In the genomic region with DNA sequence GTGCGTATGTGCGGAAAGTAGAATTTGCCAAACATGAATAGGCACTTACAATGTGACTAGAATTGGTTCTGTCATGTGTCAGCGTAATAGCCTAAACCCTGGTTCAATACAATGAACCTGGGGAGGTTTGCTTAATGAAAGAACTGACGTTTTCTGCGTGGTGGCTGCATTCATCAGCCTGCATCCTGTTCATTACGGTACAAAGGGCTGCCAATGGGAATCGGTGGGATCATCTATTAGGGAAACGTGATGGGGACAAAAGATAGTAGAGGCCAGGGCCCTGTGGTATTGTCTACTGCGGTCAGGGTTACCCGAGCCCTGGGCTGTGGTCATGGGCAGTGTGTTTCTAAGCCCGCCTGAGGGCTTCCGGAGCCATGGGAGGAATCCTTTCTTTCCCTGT, we compare ENCODE assay signal across 20 mouse cellular contexts.
A peak's percentile ranks its signal among the peaks of the same experiment; 100 is the strongest.
DNase-seq lines count a peak whose midpoint lies in the region; ATAC-seq and TF ChIP-seq lines count a peak whose summit lies in the region.
"Had no signal": no experiment of that assay in that cellular context is flagged by ENCODE, and none has a peak within 500 bp of the region (broad histone marks: within the 10 kb centered on the region; RNA-seq: fewer than 3 reads in every experiment).

No protein-coding gene starts in this region.

- no peak overlapping the region for H3K9ac ChIP-seq in hindbrain, postnatal 0 days (replicated peaks; ENCODE audit: low read length)
- H3K9ac ChIP-seq in forebrain, embryonic 14.5 days (ENCODE audit: low read length) = 0 out of 2 replicates have a peak overlapping the region, but pooled peaks have one; percentile 7
- no peak overlapping the region for H3K9ac ChIP-seq in midbrain, embryonic 13.5 days (replicated peaks)
- no peak overlapping the region for H3K9ac ChIP-seq in intestine, postnatal 0 days (ENCODE audit: low read depth, low read length)
- H3K9ac ChIP-seq: heart, embryonic 13.5 days; liver, embryonic 12.5 days; lung, embryonic 15.5 days had no signal

- H3K27ac ChIP-seq in hindbrain, embryonic 10.5 days = peak overlapping the region; percentile 74; the same call in 1 of the 2 replicates
- H3K27ac ChIP-seq in hindbrain, postnatal 0 days = no peak overlapping the region
- no peak overlapping the region for H3K27ac ChIP-seq in embryonic facial prominence, embryonic 10.5 days (replicated peaks)
- no peak overlapping the region for H3K27ac ChIP-seq in forebrain, embryonic 14.5 days (ENCODE audit: low read depth, low read length)
- H3K27ac ChIP-seq in midbrain, embryonic 13.5 days = no peak overlapping the region
- H3K27ac ChIP-seq in intestine, postnatal 0 days (ENCODE audit: low read depth, low read length) = no peak overlapping the region
- H3K27ac ChIP-seq: heart, embryonic 13.5 days; liver, embryonic 12.5 days; lung, embryonic 15.5 days; macrophage had no signal

- peaks cover 39% of the 10 kb centered on the region for H3K4me1 ChIP-seq in hindbrain, embryonic 10.5 days (replicated peaks)
- no peaks in the 10 kb centered on the region for H3K4me1 ChIP-seq in hindbrain, postnatal 0 days (ENCODE audit: insufficient read depth, low read length)
- H3K4me1 ChIP-seq in embryonic facial prominence, embryonic 10.5 days = peaks cover 4% of the 10 kb centered on the region; the same call in 1 of the 2 replicates
- H3K4me1 ChIP-seq in forebrain, embryonic 14.5 days (ENCODE audit: control insufficient read depth, insufficient read depth, low read length) = peaks cover 12% of the 10 kb centered on the region
- peaks cover 16% of the 10 kb centered on the region for H3K4me1 ChIP-seq in midbrain, embryonic 13.5 days (replicated peaks)
- H3K4me1 ChIP-seq in intestine, postnatal 0 days (replicated peaks; ENCODE audit: control insufficient read depth, insufficient read depth, low read length) = peaks cover 3% of the 10 kb centered on the region; the same call in 1 of the 2 replicates
- H3K4me1 ChIP-seq: heart, embryonic 13.5 days; liver, embryonic 12.5 days had no signal

- TF ChIP-seq CTCF in hindbrain, postnatal 0 days (IDR thresholded peaks at IDR 0.05; ENCODE audit: low read depth) = no peak
- TF ChIP-seq CTCF in intestine, postnatal 0 days (IDR thresholded peaks at IDR 0.05; ENCODE audit: low read depth) = no peak

- 0 out of 2 replicates have a peak, but pooled peaks cover under 1% of the 10 kb centered on the region for H3K9me3 ChIP-seq in hindbrain, embryonic 10.5 days
- H3K9me3 ChIP-seq in hindbrain, postnatal 0 days (ENCODE audit: low read length) = no peaks in the 10 kb centered on the region
- H3K9me3 ChIP-seq in embryonic facial prominence, embryonic 10.5 days = no peaks in the 10 kb centered on the region
- no peaks in the 10 kb centered on the region for H3K9me3 ChIP-seq in forebrain, embryonic 14.5 days (replicated peaks; ENCODE audit: control insufficient read depth, low read length)
- H3K9me3 ChIP-seq in midbrain, embryonic 13.5 days = no peaks in the 10 kb centered on the region
- H3K9me3 ChIP-seq in intestine, postnatal 0 days (ENCODE audit: control insufficient read depth) = no peaks in the 10 kb centered on the region
- H3K9me3 ChIP-seq: heart, embryonic 13.5 days; liver, embryonic 12.5 days; lung, embryonic 15.5 days had no signal

- peak; percentile 57 for DNase-seq in hindbrain, embryonic 10.5 days (ENCODE audit: low spot score)
- DNase-seq in hindbrain, postnatal 0 days (ENCODE audit: low spot score) = no peak
- DNase-seq in embryonic facial prominence, embryonic 10.5 days (ENCODE audit: low spot score) = peak; percentile 43
- peak; percentile 73 for DNase-seq in forebrain, embryonic 14.5 days (ENCODE audit: low spot score)
- no peak for DNase-seq in adipocyte (ENCODE audit: low spot score)
- DNase-seq: adrenal gland, adult 8-10 months; cerebellum, adult 18-20 months; heart, postnatal 4 days; layer of hippocampus, postnatal 36 days had no signal

- no peaks in the 10 kb centered on the region for H3K36me3 ChIP-seq in hindbrain, embryonic 10.5 days
- no peaks in the 10 kb centered on the region for H3K36me3 ChIP-seq in hindbrain, postnatal 0 days (ENCODE audit: insufficient read depth, low read length)
- H3K36me3 ChIP-seq in embryonic facial prominence, embryonic 10.5 days (replicated peaks) = no peaks in the 10 kb centered on the region
- H3K36me3 ChIP-seq in forebrain, embryonic 14.5 days (ENCODE audit: control insufficient read depth, insufficient read depth, low read length) = no peaks in the 10 kb centered on the region
- no peaks in the 10 kb centered on the region for H3K36me3 ChIP-seq in midbrain, embryonic 13.5 days
- H3K36me3 ChIP-seq in intestine, postnatal 0 days (ENCODE audit: control insufficient read depth, insufficient read depth) = no peaks in the 10 kb centered on the region
- H3K36me3 ChIP-seq: G1E; heart, embryonic 13.5 days; liver, embryonic 12.5 days; lung, embryonic 15.5 days had no signal

- H3K27me3 ChIP-seq in hindbrain, embryonic 10.5 days (ENCODE audit: insufficient read depth, poor library complexity, severe bottlenecking) = peaks cover 42% of the 10 kb centered on the region
- H3K27me3 ChIP-seq in hindbrain, postnatal 0 days (ENCODE audit: insufficient read depth, low read length) = no peaks in the 10 kb centered on the region
- 0 out of 2 replicates have a peak, but pooled peaks cover 10% of the 10 kb centered on the region for H3K27me3 ChIP-seq in embryonic facial prominence, embryonic 10.5 days (replicated peaks; ENCODE audit: low read depth, poor library complexity, severe bottlenecking)
- H3K27me3 ChIP-seq in forebrain, embryonic 14.5 days (replicated peaks; ENCODE audit: control insufficient read depth, insufficient read depth, low read length) = no peaks in the 10 kb centered on the region; the same call in 1 of the 2 replicates
- H3K27me3 ChIP-seq in midbrain, embryonic 13.5 days = peaks cover 22% of the 10 kb centered on the region; the same call in 1 of the 2 replicates
- no peaks in the 10 kb centered on the region for H3K27me3 ChIP-seq in intestine, postnatal 0 days (replicated peaks; ENCODE audit: control insufficient read depth, insufficient read depth, low read length)
- H3K27me3 ChIP-seq: heart, embryonic 13.5 days; liver, embryonic 12.5 days; lung, embryonic 15.5 days had no signal

- no peak overlapping the region for H3K4me3 ChIP-seq in hindbrain, embryonic 10.5 days
- no peak overlapping the region for H3K4me3 ChIP-seq in hindbrain, postnatal 0 days (ENCODE audit: low read length)
- no peak overlapping the region for H3K4me3 ChIP-seq in embryonic facial prominence, embryonic 10.5 days
- H3K4me3 ChIP-seq in forebrain, embryonic 14.5 days (ENCODE audit: low read depth, low read length) = no peak overlapping the region
- no peak overlapping the region for H3K4me3 ChIP-seq in midbrain, embryonic 13.5 days (replicated peaks)
- H3K4me3 ChIP-seq in intestine, postnatal 0 days (ENCODE audit: low read depth, low read length) = no peak overlapping the region
- H3K4me3 ChIP-seq: erythroblast, embryonic 14.5 days; heart, embryonic 13.5 days; liver, embryonic 12.5 days; lung, embryonic 15.5 days had no signal

- 35% methylated on average over 12 of the region's 12 CpGs for WGBS in hindbrain, embryonic 10.5 days
- WGBS in hindbrain, postnatal 0 days = 22% methylated on average over 12 of the region's 12 CpGs
- WGBS in embryonic facial prominence, embryonic 10.5 days = 65% methylated on average over 12 of the region's 12 CpGs
- 5% methylated on average over 12 of the region's 12 CpGs for WGBS in forebrain, embryonic 14.5 days
- 6% methylated on average over 12 of the region's 12 CpGs for WGBS in midbrain, embryonic 13.5 days
- 89% methylated on average over 12 of the region's 12 CpGs for WGBS in intestine, postnatal 0 days

- H3K4me2 ChIP-seq in hindbrain, postnatal 0 days (ENCODE audit: low read depth, low read length) = no peak overlapping the region
- peak overlapping the region; percentile 28 for H3K4me2 ChIP-seq in forebrain, embryonic 14.5 days (ENCODE audit: low read length)
- 0 out of 2 replicates have a peak overlapping the region, but pooled peaks have one; percentile 9 for H3K4me2 ChIP-seq in midbrain, embryonic 13.5 days (replicated peaks)
- no peak overlapping the region for H3K4me2 ChIP-seq in intestine, postnatal 0 days (replicated peaks; ENCODE audit: low read depth)
- H3K4me2 ChIP-seq: heart, embryonic 13.5 days; liver, embryonic 12.5 days; lung, embryonic 15.5 days had no signal

- ATAC-seq in hindbrain, postnatal 0 days = no peak
- ATAC-seq in forebrain, embryonic 14.5 days = peak; percentile 77
- 0 out of 2 replicates have a peak, but pooled peaks have one; percentile 56 for ATAC-seq in midbrain, embryonic 13.5 days
- ATAC-seq in intestine, postnatal 0 days = no peak
- ATAC-seq in erythroid progenitor cell, adult 5-6 weeks (replicated peaks; ENCODE audit: low FRiP score, poor library complexity, severe bottlenecking) = no peak
- ATAC-seq: CD4-positive, CD25-positive, alpha-beta regulatory T cell, adult 4 months; intestine, embryonic 16.5 days; liver, embryonic 12.5 days had no signal

Comparison
In these comparisons a context has a peak if more than half of its experiments do, and no peak if none do; other contexts are left out.
1. DNase-seq: peak in hindbrain, embryonic 10.5 days (single experiment), embryonic facial prominence, embryonic 10.5 days (single experiment) and forebrain, embryonic 14.5 days (single experiment); none in hindbrain, postnatal 0 days (single experiment) and adipocyte (single experiment).
2. ATAC-seq: peak in forebrain, embryonic 14.5 days (single experiment) and midbrain, embryonic 13.5 days (single experiment); none in hindbrain, postnatal 0 days (single experiment), intestine, postnatal 0 days (single experiment) and erythroid progenitor cell, adult 5-6 weeks (single experiment).
3. H3K4me2 ChIP-seq: peak in forebrain, embryonic 14.5 days (single experiment) and midbrain, embryonic 13.5 days (single experiment); none in hindbrain, postnatal 0 days (single experiment) and intestine, postnatal 0 days (single experiment).